Mouse (Mus musculus) G1E (cell line): Measurements from ENCODE around the gene Gucy2e. TPM values are rescaled to one million over a fixed set of nuclear protein-coding genes. Genes with fewer than 3 reads are reported as not detected.

ENCODE experiments used
- ATAC-seq: 2 replicates; pipeline ENCODE4 v1.8.0; 2016; ENCODE audit warnings: mild to moderate bottlenecking; ENCODE audit not compliant: insufficient number of reproducible peaks, poor library complexity, low FRiP score, severe bottlenecking; ENCODE audit errors: extremely low read depth
- DNase-seq: peaks from one replicate; pipeline ENCODE4 v3.0.0; 2012; ENCODE audit warnings: low spot score
- H3K27me3 ChIP-seq: 2 replicates; pipeline ENCODE4 v1.6.1; 2012; ENCODE audit warnings: mild to moderate bottlenecking, low read length, inconsistent platforms; ENCODE audit not compliant: insufficient read depth
- H3K36me3 ChIP-seq: replicated peaks from 2 replicates; pipeline ENCODE3; 2012; ENCODE audit warnings: mild to moderate bottlenecking, inconsistent platforms
- H3K4me1 ChIP-seq: 2 replicates; pipeline ENCODE4 v1.6.1; 2012; ENCODE audit warnings: low read depth, low read length, inconsistent platforms, mixed read lengths; ENCODE audit not compliant: insufficient read depth
- H3K4me3 ChIP-seq: 2 replicates; pipeline ENCODE4 v1.5.1; 2012; ENCODE audit warnings: low read depth, mild to moderate bottlenecking, inconsistent platforms, low read length, moderate library complexity, mixed read lengths
- H3K9me3 ChIP-seq: replicated peaks from 2 replicates; pipeline ENCODE4 v1.6.1; 2012; ENCODE audit warnings: inconsistent platforms
- CTCF ChIP-seq: IDR thresholded peaks from 2 replicates; pipeline ENCODE4 v1.5.1; 2012; ENCODE audit warnings: low read depth, low read length, inconsistent platforms, mixed read lengths
- GATA1 ChIP-seq: IDR thresholded peaks from 2 replicates; pipeline ENCODE4 v1.6.1; 2012; ENCODE audit warnings: borderline replicate concordance, low read length, inconsistent platforms, mixed read lengths
- GATA2 ChIP-seq: IDR thresholded peaks from 2 replicates; pipeline ENCODE4 v1.6.1; 2012; ENCODE audit warnings: low read depth, low read length, inconsistent platforms, borderline replicate concordance
- POLR2AphosphoS5 ChIP-seq: IDR thresholded peaks from 2 replicates; pipeline ENCODE4 v1.6.1; 2012; ENCODE audit warnings: low read depth, low read length, inconsistent platforms; ENCODE audit not compliant: insufficient replicate concordance
- TAL1 ChIP-seq: conservative IDR thresholded peaks from 2 replicates; pipeline ENCODE4 v1.6.1; 2012; ENCODE audit warnings: low read depth, low read length, inconsistent platforms, mixed read lengths
- polyA plus RNA-seq: library from polyadenylated mRNA; stranded (reverse); fragments of >175 nt; gene quantifications from 2 replicates; pipeline ENCODE4 v1.2.3, GENCODE M21; 2012
- total RNA-seq, 2 experiments: library from RNA; stranded (forward) in 1 of 2; stranded (reverse) in 1 of 2; fragments of 200-1000 nt in 1 of 2; fragments of >200 nt in 1 of 2; fragmentation: Nextera tagmentation in 1 of 2; gene quantifications; 2 replicates each; pipeline ENCODE4 v1.2.3; 2014 to 2017

The Gucy2e gene
- total and polyA plus RNA-seq, 3 experiments, result 0.05 TPM; not detected in 2

DNA sequence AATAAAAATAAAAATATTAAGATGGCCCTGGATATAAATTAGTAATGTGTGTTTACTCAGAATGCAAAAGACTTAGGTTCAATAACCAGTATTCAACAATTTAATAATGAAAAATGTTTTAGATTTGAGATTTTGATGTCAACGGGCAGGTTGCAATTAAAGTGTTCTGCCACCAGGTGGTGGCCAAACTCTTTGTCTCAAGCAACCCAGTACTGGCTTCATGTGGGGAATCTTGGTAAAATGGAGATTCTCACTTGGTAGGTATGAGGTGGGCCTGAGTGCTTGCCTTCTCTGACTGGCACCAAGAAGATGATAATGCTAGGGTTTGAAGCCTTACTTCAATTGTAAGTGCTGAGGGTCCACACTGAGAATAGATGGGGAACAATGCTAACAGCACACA is 44.0 kb downstream of the Gucy2e start:
- TF ChIP-seq POLR2AphosphoS5 (no peak), CTCF (peak; percentile 14; the same call in 1 of the 2 replicates), GATA2 (no peak)
- Histone ChIP-seq H3K27me3 (peaks cover 37% of the 10 kb centered on the region), H3K9me3 (no peaks in the 10 kb centered on the region), H3K4me1 (peaks cover 3% of the 10 kb centered on the region; the same call in 1 of the 2 replicates), H3K4me3 (no peak overlapping the region), H3K36me3 (no peaks in the 10 kb centered on the region)
- peak; percentile 30 for DNase-seq
- ATAC-seq, result no peak

DNA sequence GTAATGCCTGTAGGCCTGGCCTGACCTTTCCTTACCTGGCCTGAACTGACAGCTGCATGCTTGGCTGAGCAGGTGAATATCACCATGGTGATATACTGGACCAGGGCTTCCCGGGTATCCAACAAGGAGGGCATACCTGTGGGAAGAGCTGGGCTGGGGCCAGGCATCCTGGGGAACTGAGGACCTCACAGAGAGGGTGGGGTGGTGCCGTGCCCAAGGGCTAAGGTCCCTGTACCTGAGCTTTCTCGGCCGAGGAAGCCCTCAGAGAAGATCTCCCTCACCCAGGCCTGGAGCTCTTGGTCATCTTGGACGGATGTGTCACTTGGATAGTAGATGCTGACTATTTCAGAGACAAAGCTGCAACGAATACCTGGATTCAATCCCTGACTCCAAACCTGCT is 50.9 kb downstream of the Gucy2e start:
- Histone ChIP-seq H3K9me3 (no peaks in the 10 kb centered on the region), H3K36me3 (no peaks in the 10 kb centered on the region), H3K27me3 (peaks cover 34% of the 10 kb centered on the region; the same call in 1 of the 2 replicates), H3K4me3 (no peak overlapping the region), H3K4me1 (peaks cover 3% of the 10 kb centered on the region; the same call in 1 of the 2 replicates)
- ATAC-seq (no peak), DNase-seq (no peak)
- no peak for TF ChIP-seq CTCF
- no peak for TF ChIP-seq GATA1
- no peak for TF ChIP-seq GATA2
- TF ChIP-seq TAL1, result no peak
- TF ChIP-seq POLR2AphosphoS5, result no peak

DNA sequence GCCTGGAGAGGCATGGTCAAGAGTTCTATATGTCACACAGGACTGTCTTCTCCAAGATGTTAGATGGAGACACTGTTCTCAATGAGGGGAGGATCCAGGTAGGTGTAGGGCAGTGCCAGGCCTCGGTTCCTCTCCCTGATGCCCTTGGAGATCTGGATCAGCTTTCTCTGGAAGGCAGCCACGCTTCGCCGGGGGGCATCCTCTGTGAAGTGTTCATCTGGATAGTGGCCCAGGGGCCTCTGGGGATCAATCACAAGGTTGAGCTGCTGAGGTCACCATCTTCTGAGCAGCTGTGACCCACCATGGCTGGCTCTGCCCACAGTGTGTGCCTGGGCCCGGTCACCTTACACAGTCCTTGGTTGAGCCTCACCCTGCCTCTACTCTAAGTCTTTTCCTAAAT is 51.8 kb downstream of the Gucy2e start:
- H3K4me3 ChIP-seq, result no peak overlapping the region
- H3K4me1 ChIP-seq, result peaks cover 3% of the 10 kb centered on the region; the same call in 1 of the 2 replicates
- peaks cover 32% of the 10 kb centered on the region; the same call in 1 of the 2 replicates for H3K27me3 ChIP-seq
- no peaks in the 10 kb centered on the region for H3K9me3 ChIP-seq
- no peak for ATAC-seq
- no peaks in the 10 kb centered on the region for H3K36me3 ChIP-seq
- no peak for TF ChIP-seq POLR2AphosphoS5
- no peak for TF ChIP-seq GATA2
- TF ChIP-seq TAL1, result no peak
- TF ChIP-seq GATA1, result no peak
- no peak for TF ChIP-seq CTCF
- no peak for DNase-seq

DNA sequence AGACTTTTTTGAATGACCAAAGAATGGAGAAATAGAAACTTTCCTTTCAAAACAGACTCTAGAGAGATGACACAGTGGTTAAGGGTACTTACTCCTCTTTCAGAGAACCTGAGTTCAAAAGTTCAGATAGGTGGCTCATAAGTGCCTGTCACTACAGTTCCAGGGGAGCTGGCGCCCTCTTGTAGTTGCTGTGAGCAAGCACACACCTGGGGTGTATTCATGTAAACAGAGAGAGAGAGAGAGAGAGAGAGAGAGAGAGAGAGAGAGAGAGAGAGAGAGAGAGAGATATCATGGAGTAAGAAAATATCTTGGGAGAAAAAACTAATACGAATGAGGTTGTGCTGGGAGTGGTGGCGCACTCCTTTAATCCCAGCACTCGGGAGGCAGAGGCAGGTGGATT is 56.7 kb downstream of the Gucy2e start:
- Histone ChIP-seq H3K36me3 (no peaks in the 10 kb centered on the region), H3K4me3 (no peak overlapping the region), H3K27me3 (peaks cover 14% of the 10 kb centered on the region), H3K9me3 (no peaks in the 10 kb centered on the region), H3K4me1 (no peaks in the 10 kb centered on the region)
- TF ChIP-seq TAL1 (no peak), GATA1 (no peak), POLR2AphosphoS5 (no peak), CTCF (no peak), GATA2 (no peak)
- no peak for ATAC-seq
- DNase-seq, result no peak

DNA sequence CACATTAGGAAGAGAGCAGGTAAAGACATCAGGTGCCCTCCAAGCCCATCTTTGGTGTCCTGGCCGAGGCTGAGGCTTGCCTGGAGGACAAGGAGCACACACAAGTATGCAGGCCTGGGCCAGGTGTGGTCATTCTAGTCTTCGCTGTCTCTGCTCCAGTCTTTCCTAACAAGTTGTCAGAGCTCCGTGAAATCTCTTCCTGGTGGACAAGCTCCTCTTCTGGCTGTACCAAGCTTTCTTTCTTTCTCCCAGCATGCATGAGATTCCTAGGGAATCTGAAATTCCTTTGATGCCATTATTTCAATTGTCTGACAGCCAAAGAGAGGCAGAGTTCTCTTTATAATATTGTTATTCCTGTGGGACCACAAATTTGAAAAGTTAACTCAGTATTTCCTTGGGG is 57.3 kb downstream of the Gucy2e start:
- Histone ChIP-seq H3K36me3 (no peaks in the 10 kb centered on the region), H3K27me3 (peaks cover 16% of the 10 kb centered on the region), H3K4me3 (no peak overlapping the region), H3K9me3 (no peaks in the 10 kb centered on the region), H3K4me1 (no peaks in the 10 kb centered on the region)
- no peak for ATAC-seq
- TF ChIP-seq GATA2 (no peak), GATA1 (no peak), CTCF (no peak), POLR2AphosphoS5 (no peak), TAL1 (no peak)
- no peak for DNase-seq

DNA sequence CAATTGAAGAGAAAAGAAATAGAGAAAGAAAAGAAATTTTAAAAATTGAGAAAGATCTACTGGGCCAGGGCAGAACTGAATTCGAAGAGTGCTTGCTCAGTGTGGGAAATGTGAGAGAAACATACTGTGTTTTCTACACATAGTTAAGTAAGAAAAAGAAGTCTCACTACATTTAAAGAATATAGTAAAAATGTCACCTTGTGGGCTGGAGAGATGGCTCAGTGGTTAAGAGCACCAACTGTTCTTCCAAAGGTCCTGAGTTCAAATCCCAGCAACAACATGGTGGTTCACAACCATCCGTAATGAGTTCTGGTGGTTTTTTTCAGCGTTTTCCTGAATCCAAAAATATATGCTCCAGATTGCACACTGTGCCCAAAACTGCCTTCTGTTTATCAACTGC is 58.3 kb downstream of the Gucy2e start:
- Histone ChIP-seq H3K27me3 (peaks cover 19% of the 10 kb centered on the region), H3K4me1 (no peaks in the 10 kb centered on the region)
- no peak for ATAC-seq

More for the DNA sequence above, 58.3 kb downstream of the Gucy2e start:
- Histone ChIP-seq H3K36me3 (no peaks in the 10 kb centered on the region), H3K4me3 (no peak overlapping the region), H3K9me3 (no peaks in the 10 kb centered on the region)
- TF ChIP-seq GATA2, result no peak
- no peak for TF ChIP-seq POLR2AphosphoS5
- TF ChIP-seq CTCF, result no peak
- TF ChIP-seq GATA1, result no peak
- no peak for TF ChIP-seq TAL1
- DNase-seq, result no peak
